Mouse (Mus musculus) T-helper 2 cell (primary cell): ENCODE results near the gene Deup1.
"Not testable (repeated sequence)": the region's sequence is repeated elsewhere in the genome, so short reads cannot be mapped to it uniquely, and the experiment has no call there.

ENCODE experiments used
- in situ Hi-C: fragments of 300-600 bp; cut with MboI, MseI; formaldehyde crosslinking; loops from one replicate; pipeline ENCODE4 v1.15.1; 2025; ENCODE audit warnings: high pct_unique_total_duplicates

Gene Deup1

DNA sequence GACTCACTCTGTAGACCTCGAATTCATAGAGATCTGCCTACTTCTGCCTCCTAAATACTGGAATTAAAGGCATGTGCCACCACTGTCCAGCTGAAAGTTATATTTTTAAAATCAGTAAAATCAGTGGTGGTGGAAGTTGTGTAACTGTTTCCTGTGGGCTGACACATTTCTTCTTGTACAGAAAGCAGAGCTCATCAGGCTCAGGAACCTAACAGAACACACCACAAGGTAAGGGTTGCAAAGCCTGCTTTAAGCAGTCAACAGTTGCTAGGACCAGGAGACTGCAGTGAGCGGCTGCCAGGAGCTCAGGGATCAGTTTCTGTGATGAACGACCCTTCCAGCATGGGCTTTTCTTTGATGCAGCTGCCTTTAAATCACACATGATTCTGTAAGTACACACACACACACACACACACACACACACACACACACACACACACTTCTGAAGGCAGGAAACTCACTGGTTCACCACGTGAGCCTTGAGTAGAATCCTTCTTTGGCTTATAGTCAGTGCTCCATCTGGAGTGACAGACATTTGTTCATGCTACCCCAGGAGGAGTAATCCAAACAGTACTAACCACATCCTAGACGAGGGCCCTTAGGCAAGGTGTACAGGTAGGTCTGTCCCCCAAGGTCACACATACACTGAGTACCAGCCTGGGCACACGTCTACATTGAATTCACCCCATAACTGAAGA is 40.4 kb downstream of the Deup1 start:
- in situ Hi-C loops = no loop called here

DNA sequence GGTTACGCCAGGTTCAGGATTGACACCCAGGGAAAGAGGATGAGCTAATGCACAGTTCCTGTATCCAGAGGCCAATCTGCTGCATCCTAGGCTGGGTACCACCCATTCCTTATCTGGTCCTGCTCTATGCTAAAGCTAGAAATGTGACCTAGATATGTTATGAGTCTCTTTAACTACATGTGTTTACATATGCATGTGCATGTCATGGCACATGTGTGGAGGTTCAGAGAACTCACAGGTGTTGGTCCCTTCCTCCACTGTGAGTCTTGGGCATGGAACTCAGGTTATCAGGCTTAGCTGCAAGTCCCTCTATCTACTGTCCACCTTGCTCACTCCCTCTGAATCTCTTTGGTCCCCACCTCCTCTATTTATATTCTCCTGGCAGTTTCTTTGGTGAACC is 41.8 kb downstream of the Deup1 start:
- in situ Hi-C loops = no loop called here

- in situ Hi-C loops = no loop called here
Measured at GRCm38 (mm10) chr9:15584209-15584608, 43.5 kb downstream of the Deup1 start.

DNA sequence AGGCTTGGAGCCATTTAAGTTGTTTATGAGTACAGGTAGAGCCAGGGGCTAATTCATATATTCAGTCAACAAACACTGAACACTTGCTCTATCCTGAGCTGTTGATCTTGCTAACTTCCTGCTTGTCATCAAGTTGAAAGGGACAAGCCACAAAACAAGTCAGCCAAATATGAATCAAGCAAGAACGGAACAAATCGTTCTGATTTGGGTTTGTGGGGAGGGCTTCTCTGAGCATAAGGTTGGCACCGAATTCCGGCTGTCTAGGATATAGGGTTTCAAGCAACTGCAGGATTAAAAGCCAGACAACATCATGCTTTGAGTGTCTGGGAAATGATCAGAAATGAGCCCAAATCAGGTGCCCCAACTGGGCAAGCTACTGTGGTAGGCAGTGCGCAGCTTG is 45.7 kb downstream of the Deup1 start:
- in situ Hi-C loops = no loop called here

DNA sequence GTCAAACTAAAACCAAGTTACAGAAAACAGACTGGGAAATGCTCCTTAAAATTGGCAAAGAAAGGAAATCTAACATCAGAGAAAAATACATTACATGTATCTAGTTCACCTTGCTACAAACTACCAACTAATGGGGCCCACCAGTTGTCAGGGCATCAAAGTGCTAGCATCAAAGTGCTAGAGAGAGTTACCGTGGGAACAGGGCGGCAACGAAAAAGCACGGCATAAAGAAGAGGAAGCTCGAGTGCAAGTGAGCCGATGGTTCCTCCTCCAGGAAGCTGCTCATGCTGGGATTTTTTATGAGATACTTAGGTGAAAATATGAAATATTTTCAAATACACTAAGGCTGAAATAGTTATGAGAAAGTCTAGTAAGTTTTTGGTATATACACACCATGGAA is 47.6 kb downstream of the Deup1 start:
- in situ Hi-C loops = no loop called here

GRCm38 (mm10) chr9:15578946-15579345 is 48.8 kb downstream of the Deup1 start:
- in situ Hi-C loops = no loop called here

GRCm38 (mm10) chr9:15578427-15578826 is 49.3 kb downstream of the Deup1 start:
- in situ Hi-C loops = no loop called here

GRCm38 (mm10) chr9:15574750-15575454 is 52.8 kb downstream of the Deup1 start:
- in situ Hi-C loops = no loop called here

- in situ Hi-C loops = no loop called here
Measured at GRCm38 (mm10) chr9:15562353-15562752, 65.4 kb downstream of the Deup1 start.

DNA sequence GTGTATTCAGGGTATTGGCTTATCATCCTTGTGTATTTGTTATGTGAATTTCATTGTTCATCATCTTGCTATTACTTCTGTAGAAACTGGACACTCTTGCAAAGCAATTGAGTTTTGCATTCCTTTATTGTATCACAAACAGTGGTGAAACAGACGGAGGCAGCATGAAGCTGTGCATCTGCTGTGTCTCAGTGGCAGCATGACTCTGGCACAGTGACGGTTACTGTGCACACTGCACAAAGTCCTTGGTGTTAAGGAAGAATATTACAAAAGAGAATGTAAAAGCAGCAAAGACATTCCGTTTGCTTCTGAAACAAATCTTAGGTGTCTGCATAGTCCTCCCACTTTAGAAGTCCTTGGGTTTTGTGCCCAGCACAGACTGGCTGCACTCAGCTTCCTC is 67.3 kb downstream of the Deup1 start:
- in situ Hi-C loops = no loop called here

DNA sequence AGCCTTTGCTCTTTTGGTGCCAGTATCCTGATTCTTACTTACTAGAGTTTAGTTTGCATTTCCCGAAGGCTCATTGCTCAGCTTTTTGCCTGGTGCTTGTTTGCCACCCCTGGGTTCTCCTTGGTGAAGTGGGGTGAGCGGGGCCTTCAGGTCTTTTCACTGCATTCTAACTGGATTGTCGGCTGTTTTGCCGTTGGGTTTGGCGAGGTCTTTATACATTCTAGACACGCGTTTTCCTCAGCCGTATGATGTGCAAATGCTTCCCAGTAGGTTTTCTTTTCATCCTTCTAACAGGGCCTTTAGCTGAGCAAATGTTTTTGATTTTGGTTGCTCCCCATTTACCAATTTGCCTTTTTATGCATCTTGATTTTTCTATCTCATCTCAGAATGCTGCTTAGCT is 74.4 kb downstream of the Deup1 start:
- in situ Hi-C loops = no loop called here

DNA sequence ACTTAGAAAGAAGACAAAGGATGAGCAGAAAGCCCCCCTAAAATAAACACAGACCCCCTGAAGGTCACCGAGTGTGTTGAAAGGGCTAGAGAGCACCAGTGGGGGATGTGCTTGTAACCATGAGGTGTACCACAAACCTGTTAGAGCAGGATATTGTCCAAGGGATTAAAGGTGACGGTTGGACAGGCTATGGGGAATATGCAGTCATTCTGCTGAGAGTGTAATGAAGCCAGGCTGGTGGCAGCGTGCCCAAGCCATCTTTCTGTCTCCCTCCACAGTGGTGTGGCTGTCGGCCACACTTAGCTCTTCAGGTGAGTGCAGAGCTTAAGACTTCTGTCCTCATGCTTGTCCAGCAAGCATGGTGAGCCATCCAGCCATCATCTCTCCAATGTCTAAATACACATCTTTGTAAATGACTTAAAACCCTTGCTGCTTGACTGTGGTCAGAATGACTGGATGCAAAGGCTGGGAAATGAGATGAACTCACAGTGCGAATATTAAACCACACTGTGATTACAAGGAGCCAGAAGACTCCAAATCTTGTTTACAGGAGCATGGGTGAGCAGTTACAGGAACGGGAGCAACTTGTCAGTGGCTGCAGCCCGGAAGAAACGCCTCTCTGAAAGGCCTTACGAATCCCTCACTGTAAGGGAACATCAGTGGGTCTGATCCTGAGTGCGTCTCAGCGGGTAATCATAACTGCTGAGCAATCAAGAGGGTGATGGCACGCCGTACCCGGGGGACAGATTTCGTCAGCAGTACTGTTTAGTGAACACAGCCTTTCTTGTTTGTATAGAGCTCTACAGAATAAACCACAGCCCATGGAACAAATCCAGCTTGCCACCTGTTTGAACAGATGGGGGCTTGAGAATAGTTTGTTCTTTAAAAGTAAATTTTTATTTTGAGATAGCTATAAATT is 75.5 kb downstream of the Deup1 start:
- in situ Hi-C loops = no loop called here

- in situ Hi-C loops = not testable (repeated sequence)
Measured at GRCm38 (mm10) chr9:15551073-15551472, 76.7 kb downstream of the Deup1 start.

GRCm38 (mm10) chr9:15550461-15550961 is 77.2 kb downstream of the Deup1 start:
- in situ Hi-C loops = no loop called here

DNA sequence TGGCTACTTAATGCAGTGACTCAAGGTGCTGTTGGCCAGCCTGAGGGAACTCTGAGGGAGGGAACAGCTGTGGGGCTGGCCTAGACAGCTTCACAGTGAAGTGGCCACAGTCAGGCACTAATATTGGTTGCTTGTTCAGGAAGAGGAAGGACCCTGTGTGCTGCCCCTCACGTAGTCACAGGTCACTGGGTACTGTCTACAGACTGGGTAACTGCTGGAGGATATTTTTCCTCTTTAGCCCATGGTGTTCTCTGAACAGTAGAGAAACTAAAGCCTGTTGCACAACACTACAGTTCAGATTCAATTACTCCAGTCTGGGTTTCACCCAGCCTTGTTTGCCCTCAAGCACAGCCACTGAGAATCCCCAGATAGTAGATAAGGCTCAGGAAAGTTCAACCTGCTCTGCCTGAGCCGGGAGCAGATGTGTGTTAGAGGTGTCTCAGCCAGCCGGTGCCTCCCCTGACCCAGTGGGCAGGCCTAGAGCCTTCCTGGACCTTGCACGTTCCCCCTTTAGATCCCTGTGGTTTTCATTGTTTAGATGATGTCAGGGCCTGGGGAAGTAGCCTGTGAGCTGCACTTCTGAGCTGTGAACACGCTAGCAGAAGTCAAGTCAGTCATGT is 85.9 kb downstream of the Deup1 start:
- in situ Hi-C loops = no loop called here

DNA sequence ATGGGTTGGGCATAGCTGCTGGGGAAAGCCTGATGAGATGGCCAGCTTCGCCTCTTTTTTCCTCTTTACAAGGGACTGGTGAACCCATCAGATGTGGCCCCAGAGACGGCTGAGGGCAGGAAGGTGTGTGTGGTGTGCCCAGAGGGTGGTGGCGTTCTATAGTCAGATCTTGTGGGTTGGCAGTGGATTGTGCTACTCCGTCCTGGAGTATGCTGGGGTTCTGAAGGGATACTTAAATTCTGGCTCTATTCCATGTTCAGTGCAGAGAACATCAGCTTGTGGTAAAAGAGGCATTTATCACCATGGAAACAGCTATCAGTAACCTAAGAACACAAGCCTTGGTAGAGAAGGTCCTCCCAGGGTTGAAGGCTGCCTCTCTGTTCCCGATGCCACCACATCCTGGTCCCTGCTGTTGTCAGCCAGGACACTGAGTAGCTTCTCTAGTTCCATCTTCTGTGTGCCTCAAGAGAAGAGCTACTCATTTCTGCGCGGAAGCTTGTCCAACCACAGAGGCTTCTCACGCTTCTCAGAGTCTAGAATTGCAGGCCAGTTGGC is 88.7 kb downstream of the Deup1 start:
- in situ Hi-C loops = no loop called here

DNA sequence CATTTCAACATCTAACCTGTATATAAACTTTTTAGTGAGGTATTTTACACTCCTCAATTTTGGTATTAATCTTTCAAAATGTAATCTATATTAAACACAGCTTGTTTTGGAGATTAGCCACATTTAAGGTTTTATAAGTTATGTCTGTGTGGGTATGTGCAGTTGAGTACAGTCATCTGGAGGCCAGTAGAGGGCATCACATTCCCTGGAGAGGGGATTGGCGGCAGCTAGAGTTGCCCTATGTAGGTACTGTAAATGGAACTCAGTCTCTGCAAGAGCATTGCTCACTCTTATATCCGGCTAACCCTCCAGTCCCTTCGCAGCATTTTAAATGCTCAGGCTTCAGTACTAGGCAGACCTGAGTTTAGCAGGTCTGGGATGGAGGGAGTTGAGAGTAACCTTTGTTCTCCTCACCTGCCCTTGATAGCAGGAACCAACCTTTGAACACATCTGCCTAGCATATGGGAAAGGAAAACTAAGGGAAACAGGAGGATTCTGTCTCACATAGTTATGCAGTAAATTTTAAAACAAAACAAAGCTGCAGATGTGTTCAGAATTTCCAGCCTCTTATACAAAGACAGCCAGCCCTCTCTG is 90.2 kb downstream of the Deup1 start:
- in situ Hi-C loops = no loop called here

DNA sequence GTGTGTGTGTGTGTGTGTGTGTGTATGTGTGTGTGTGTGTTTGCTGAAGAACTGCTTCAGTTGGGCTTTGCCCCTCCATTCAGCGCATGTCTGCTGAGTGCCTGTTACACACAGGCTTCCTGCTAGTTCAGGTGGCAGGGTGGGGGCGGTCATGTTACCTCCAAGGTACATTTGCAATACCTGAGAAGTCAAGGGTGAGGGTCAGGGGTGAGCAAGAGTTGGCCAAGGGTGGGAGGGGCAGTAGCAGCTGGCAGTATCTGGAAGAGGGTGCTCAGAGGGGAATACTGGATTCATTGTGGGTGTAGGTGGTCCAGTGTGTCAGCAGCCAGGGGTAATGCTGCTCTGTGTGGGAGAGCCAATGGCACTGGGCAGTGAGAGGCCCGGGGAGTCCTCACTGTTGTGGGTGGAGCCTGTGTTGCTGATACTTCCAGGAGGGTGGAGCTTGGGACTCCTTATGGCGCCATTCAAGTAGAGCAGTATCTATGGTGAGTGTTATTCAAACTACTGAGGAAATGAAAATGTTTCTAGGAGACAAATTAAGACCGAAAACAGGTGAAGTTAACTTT is 90.8 kb downstream of the Deup1 start:
- in situ Hi-C loops = no loop called here

DNA sequence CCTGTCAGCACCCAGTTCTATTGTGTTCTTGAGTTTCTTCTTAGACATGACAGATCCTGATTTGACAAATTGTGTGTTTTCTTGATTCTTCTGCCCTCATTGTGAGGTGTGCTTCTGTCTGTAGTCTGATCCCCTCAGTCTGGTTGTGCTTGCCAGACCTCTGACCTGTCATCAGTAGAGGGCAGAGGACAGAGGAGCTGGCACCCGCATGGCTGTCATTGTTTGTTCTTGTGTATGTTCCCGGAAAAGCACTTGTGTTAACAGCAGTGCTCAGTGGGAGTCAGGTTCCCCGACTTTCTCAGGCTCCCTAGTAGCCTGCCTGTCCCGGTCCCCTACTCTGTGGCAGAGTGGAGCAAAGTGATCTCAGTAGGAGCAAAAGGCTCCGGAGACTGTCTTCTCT is 92.3 kb downstream of the Deup1 start:
- in situ Hi-C loops = no loop called here

- in situ Hi-C loops = no loop called here
Measured at GRCm38 (mm10) chr9:15534110-15534509, 93.6 kb downstream of the Deup1 start.
